Mouse (Mus musculus): ENCODE measurements around the gene Olfr12. TPM values are rescaled to one million over a fixed set of nuclear protein-coding genes. Genes with fewer than 3 reads are reported as not detected.

Olfr12 gene
- polyA plus RNA-seq, 1 experiment, result not detected

Other genes with a start within 250 kb of the Olfr12 start
- 112 TPM for gene Ndufa10, start 143.9 kb upstream of the Olfr12 start, polyA plus RNA-seq (2012; fragmentation: generic; extraction: Trizol)
- not detected for gene Olfr1416, start 132.7 kb upstream of the Olfr12 start, polyA plus RNA-seq (2012; fragmentation: generic; extraction: Trizol)
- gene Olfr1415, start 121.7 kb upstream of the Olfr12 start, polyA plus RNA-seq (2012; fragmentation: generic; extraction: Trizol), result not detected
- not detected for gene Olfr1414, start 99.1 kb upstream of the Olfr12 start, polyA plus RNA-seq (2012; fragmentation: generic; extraction: Trizol)
- gene Olfr1413, start 46.5 kb upstream of the Olfr12 start, polyA plus RNA-seq (2012; fragmentation: generic; extraction: Trizol), result not detected
- not detected for gene Olfr1412, start 32.0 kb upstream of the Olfr12 start, polyA plus RNA-seq (2012; fragmentation: generic; extraction: Trizol)
- gene Olfr1411, start 23.4 kb upstream of the Olfr12 start, polyA plus RNA-seq (2012; fragmentation: generic; extraction: Trizol), result not detected
- gene Olfr1410, start 12.0 kb upstream of the Olfr12 start, polyA plus RNA-seq (2012; fragmentation: generic; extraction: Trizol), result not detected
- gene Cops9, start 24.2 kb downstream of the Olfr12 start, polyA plus RNA-seq (2012; fragmentation: generic; extraction: Trizol), result 430 TPM
- gene Otos, start 31.1 kb downstream of the Olfr12 start, polyA plus RNA-seq (2012; fragmentation: generic; extraction: Trizol), result not detected
- gene Gpc1, start 213.9 kb downstream of the Olfr12 start, polyA plus RNA-seq (2012; fragmentation: generic; extraction: Trizol), result 380 TPM